Mouse (Mus musculus): Measurements from ENCODE around the gene Banp.
A peak's percentile ranks its signal among the peaks of the same experiment; 100 is the strongest.

Banp gene

GRCm38 (mm10) chr8:121980792-121981519 lies 31.4 kb downstream of the Banp start:
- no peak for DNase-seq (ENCODE audit: low read depth)

GRCm38 (mm10) chr8:121981520-121981895 lies 32.0 kb downstream of the Banp start:
- DNase-seq (ENCODE audit: low read depth) = no peak

GRCm38 (mm10) chr8:121985673-121986072 lies 36.1 kb downstream of the Banp start:
- DNase-seq (ENCODE audit: low read depth) = no peak

- no peak for DNase-seq (ENCODE audit: low read depth)
These were observed 38.3 kb downstream of the Banp start for GRCm38 (mm10) chr8:121987892-121988291.

GRCm38 (mm10) chr8:121990506-121991255 lies 41.1 kb downstream of the Banp start:
- no peak for DNase-seq (ENCODE audit: low read depth)

GRCm38 (mm10) chr8:121991611-121992010 lies 42.1 kb downstream of the Banp start:
- DNase-seq (ENCODE audit: low read depth) = peak; percentile 17

GRCm38 (mm10) chr8:121992911-121993310 lies 43.4 kb downstream of the Banp start:
- DNase-seq (ENCODE audit: low read depth) = no peak

DNA sequence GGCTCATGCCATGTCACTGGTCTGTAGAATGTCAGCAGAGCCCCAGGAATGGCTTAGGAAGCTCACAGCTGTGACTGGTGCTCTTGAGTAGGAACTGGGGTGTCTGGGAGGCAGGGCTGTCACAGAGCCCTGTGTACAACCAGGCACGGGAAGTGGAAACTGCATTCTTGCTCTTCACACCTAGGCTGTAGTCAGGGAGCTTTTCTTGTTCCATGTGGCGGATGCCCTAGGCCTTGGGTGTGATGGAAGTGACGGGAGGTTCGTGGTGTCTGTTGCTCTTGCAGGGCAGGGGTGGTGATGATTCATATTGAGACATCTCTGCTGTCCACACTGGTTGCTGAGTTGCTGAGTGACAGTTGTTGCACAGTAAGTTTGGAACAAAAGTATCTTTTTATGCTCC lies 45.6 kb downstream of the Banp start:
- peak; percentile 12 for DNase-seq (ENCODE audit: low read depth)

DNA sequence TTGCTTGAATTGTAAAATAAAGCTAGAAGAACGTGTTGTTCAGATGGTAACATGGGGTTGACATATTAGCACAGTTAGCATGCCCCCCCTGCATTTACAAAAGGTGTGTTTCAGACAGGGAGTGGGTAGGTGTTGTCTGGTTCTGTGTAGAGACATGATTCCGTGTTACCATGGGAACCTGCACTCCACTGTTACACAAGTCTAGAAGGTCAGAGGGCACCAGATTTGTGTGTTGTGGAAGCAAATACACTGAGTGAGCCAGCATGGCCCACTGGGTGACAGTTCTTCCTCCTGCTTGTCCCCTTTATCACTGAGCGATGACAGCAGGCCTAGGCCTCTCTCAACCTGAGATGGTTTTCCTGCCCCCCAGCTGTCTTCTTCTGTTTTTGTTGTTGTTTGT lies 46.3 kb downstream of the Banp start:
- no peak for DNase-seq (ENCODE audit: low read depth)

GRCm38 (mm10) chr8:121998631-121999030 lies 49.1 kb downstream of the Banp start:
- DNase-seq (ENCODE audit: low read depth) = no peak

- DNase-seq (ENCODE audit: low read depth) = no peak
These were observed 49.7 kb downstream of the Banp start for GRCm38 (mm10) chr8:121999211-121999610.

DNA sequence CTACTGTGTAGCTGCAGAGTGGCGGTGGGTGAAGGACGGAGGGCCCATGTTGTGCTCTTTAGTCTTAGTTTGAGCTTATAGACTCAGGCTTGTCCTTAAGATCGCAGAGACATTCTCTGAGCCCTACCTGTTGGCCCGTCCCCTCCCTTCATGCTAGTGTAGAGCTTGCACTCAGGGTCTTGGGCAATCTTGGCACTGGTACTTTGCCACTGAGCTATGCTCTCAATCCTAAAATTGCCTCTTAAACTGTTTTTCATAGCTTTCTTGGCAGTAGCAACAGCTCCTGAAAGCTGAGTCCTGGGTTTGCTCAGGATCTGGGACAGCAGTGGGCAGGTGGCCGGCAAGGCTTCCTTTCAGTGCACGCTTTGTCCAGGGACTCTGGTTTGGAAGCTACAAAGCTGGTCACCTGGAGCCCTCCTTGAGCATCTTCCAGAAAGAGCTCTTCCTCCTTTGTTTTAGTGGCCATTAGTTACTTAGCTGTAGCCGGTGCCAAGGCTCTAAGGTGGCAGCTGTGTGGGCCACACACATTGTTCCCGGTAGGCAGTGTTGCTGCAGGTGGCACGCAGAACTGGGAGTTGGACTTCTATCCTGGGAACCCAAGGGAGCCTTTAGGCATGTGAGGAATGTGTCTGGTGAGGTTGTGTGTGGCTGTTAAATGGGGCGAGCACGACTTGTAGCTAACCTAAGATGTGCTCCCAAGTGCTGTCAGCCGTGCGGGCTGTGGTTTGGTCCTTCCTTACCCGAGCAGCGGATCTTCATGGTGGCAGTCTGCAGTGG lies 52.0 kb downstream of the Banp start:
- DNase-seq (ENCODE audit: low read depth) = no peak

DNA sequence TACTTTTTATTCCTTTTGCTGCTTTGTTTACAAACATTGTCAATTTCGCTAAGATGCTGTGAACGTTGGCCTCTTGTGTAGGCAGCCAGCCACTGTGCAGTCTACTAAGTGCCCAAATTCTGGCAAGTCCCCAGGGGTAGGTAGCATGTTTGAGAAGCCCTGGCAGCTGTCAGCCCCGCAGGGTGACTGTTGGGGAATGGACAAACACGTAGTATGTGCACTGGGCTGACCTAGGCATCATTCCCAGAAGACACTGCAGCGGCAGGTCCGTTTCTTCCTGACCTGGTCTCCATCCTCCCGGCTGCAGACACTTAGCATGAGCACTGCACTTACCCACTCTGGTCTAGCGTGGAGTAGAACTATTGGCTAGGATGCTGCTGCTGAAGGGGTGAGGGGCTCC lies 54.1 kb downstream of the Banp start:
- no peak for DNase-seq (ENCODE audit: low read depth)

GRCm38 (mm10) chr8:122004131-122004530 lies 54.6 kb downstream of the Banp start:
- DNase-seq (ENCODE audit: low read depth) = no peak

DNA sequence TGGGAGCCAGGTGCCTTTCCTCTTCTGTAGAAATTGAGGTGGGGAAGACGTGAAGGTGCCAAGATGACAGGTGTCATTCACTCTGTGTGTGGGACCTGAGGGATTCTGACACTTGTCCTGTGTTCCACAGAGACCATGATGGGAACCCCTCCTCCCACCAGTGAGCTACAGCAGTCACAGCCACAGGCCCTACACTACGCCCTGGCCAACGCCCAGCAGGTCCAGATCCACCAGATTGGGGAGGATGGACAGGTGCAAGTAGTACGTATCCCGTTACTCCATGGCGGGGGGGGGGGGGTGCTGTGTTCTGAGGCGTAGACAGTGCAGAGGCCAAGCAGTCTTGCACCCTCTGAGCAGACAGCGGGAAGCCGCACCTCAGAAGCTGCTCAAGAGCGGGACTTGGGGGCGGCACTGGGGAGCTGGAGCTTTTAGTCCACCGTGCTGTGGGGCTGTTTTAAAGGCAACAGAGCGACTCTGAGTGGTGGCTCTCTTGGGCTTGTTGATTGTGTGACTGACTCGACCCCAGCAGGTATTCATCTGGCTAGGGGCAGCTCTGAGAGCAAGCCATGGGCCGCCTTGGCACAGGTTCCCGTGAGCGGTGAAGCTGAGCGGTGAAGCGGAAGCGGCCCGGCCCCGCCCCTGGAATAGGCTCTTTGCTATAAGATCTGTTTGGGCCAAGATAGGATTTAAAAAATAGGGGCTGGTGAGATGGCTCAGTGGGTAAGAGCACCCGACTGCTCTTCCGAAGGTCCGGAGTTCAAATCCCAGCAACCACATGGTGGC lies 56.1 kb downstream of the Banp start:
- no peak for DNase-seq (ENCODE audit: low read depth)

- no peak for DNase-seq (ENCODE audit: low read depth)
These were observed 57.3 kb downstream of the Banp start for GRCm38 (mm10) chr8:122006688-122007484.

DNA sequence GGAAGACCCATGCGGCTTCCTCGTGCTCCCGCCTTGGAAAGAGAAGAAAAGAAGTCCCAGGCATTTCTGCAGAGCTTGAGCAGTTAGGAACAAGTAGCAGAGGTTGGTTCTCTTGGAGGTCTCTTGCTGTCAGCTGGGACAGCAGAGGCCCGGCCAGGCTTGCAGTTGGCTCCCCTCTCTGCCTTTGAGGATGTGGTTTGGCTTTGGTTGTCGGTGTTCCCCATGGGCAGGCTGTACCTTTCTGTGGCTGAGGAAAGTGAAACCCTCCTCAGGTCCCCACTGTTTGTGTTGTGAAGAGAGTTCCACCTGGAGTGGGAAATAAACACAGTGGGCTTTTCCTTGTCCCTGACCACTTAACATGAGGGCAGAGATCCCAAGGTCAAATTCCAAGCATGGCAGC lies 58.8 kb downstream of the Banp start:
- DNase-seq (ENCODE audit: low read depth) = peak; percentile 4

- DNase-seq (ENCODE audit: low read depth) = no peak
These were observed 61.1 kb downstream of the Banp start for GRCm38 (mm10) chr8:122010638-122011037.

- no peak for DNase-seq (ENCODE audit: low read depth)
These were observed 61.6 kb downstream of the Banp start for GRCm38 (mm10) chr8:122011066-122011588.

DNA sequence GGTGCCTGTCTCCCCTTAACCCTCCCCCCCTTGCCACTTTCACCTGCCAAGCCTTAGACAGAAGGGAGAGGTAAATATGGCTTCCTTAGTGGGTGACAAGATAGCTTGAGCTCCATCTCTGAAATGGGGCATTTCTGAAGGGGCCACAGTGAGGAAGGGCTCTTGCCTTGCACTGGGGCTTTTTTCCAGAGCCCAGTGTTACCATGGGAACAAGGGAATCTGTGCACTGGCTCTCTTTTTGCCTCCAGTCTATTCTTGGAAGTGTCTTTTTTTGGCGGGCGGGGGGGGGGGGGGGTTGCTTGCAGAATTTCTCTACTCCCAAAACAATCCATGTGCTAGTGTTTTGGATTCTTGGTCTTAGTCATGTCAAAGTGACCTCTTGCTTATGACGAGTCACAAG lies 65.1 kb downstream of the Banp start:
- no peak for DNase-seq (ENCODE audit: low read depth)
